Mouse (Mus musculus) thymus, adult 2 months (tissue): ENCODE results near the gene Zp1. TPM values are rescaled to one million over a fixed set of nuclear protein-coding genes. Genes with fewer than 3 reads are reported as not detected.

Experiments
- DNase-seq: peaks from one replicate; pipeline ENCODE4 v3.0.0; 2021
- H3K27ac ChIP-seq: fragments of 200-500 bp; 2 replicates; pipeline ENCODE4 v1.5.1; 2012; ENCODE audit warnings: low read length, control low read depth; ENCODE audit not compliant: control insufficient read depth, insufficient read depth
- H3K27me3 ChIP-seq: fragments of 200-500 bp; 2 replicates; pipeline ENCODE4 v1.6.1; 2012; ENCODE audit warnings: mild to moderate bottlenecking, low read length, moderate library complexity, mixed read lengths; ENCODE audit not compliant: control insufficient read depth, insufficient read depth
- H3K36me3 ChIP-seq: fragments of 200-500 bp; 2 replicates; pipeline ENCODE4 v1.6.1; 2012; ENCODE audit warnings: mild to moderate bottlenecking, low read length, moderate library complexity; ENCODE audit not compliant: control insufficient read depth, insufficient read depth
- H3K4me1 ChIP-seq: fragments of 200-500 bp; replicated peaks from 2 replicates; pipeline ENCODE4 v1.6.1; 2012; ENCODE audit warnings: low read length; ENCODE audit not compliant: control insufficient read depth, insufficient read depth
- H3K4me3 ChIP-seq: fragments of 200-500 bp; 2 replicates; pipeline ENCODE4 v1.5.1; 2012; ENCODE audit warnings: mild to moderate bottlenecking, low read length, control low read depth, moderate library complexity; ENCODE audit not compliant: control insufficient read depth, insufficient read depth
- CTCF ChIP-seq: fragments of 200-500 bp; IDR thresholded peaks from 2 replicates; pipeline ENCODE4 v1.5.1; 2012; ENCODE audit warnings: mild to moderate bottlenecking, control low read depth, low read length, moderate library complexity, borderline replicate concordance; ENCODE audit not compliant: control insufficient read depth, poor library complexity, insufficient read depth; ENCODE audit errors: extremely low read depth
- POLR2A ChIP-seq: fragments of 200-500 bp; IDR thresholded peaks from 2 replicates; pipeline ENCODE4 v1.6.1; 2012; ENCODE audit warnings: mild to moderate bottlenecking, low read length, control low read depth, moderate library complexity; ENCODE audit not compliant: control insufficient read depth, poor library complexity, insufficient read depth; ENCODE audit errors: extremely low read depth
- WGBS: fragments of 180-500 bp; shearing (Covaris S2); methylation state at CpG from one replicate; pipeline ENCODE4 v1.1.7; 2018; 5-methylcytosine and 5-hydroxymethylcytosine counted together
- polyA plus RNA-seq: library from polyadenylated mRNA; depleted of rRNA; stranded (reverse); fragments of >200 nt; gene quantifications from 2 replicates; pipeline ENCODE4 v1.2.3, GENCODE M21; 2012; rRNA removed

The Zp1 gene
- 0.23 and 0.33 TPM in 2 replicates for polyA plus RNA-seq

- no peak within 1 kb of the TSS for H3K27ac ChIP-seq
- no peaks in the 10 kb centered on the region for H3K4me1 ChIP-seq
- 40% methylated on average over 2 of the region's 2 CpGs for WGBS
- H3K4me3 ChIP-seq: no peak within 1 kb of the TSS
- TF ChIP-seq CTCF: no peak
- TF ChIP-seq POLR2A: no peak
- peaks cover 5% of the 10 kb centered on the region; the same call in 1 of the 2 replicates for H3K27me3 ChIP-seq
- H3K36me3 ChIP-seq: no peaks in the 10 kb centered on the region
- DNase-seq: no peak
Measured at GRCm38 (mm10) chr19:10920532-10920931, at the start of gene Zp1. Zp1 (minus strand) TSS chr19:10920632.

- no peak overlapping the region for H3K27ac ChIP-seq
- no peaks in the 10 kb centered on the region for H3K4me1 ChIP-seq
- no peaks in the 10 kb centered on the region for H3K36me3 ChIP-seq
- TF ChIP-seq POLR2A (no peak), CTCF (no peak)
- WGBS: 91% methylated on average over 7 of the region's 7 CpGs
- H3K27me3 ChIP-seq: no peaks in the 10 kb centered on the region
- H3K4me3 ChIP-seq: no peak overlapping the region
- DNase-seq: no peak
Measured at GRCm38 (mm10) chr19:10968578-10968977, 48.1 kb upstream of the Zp1 start.

GRCm38 (mm10) chr19:10965721-10966120 lies 45.3 kb upstream of the Zp1 start:
- no peak overlapping the region for H3K27ac ChIP-seq
- H3K36me3 ChIP-seq: no peaks in the 10 kb centered on the region
- TF ChIP-seq POLR2A (no peak), CTCF (no peak)
- WGBS: 95% methylated on average over 7 of the region's 7 CpGs
- no peaks in the 10 kb centered on the region for H3K27me3 ChIP-seq
- DNase-seq: no peak
- H3K4me3 ChIP-seq: no peak overlapping the region
- H3K4me1 ChIP-seq: no peaks in the 10 kb centered on the region

GRCm38 (mm10) chr19:10959978-10960346 lies 39.5 kb upstream of the Zp1 start:
- no peak overlapping the region for H3K4me3 ChIP-seq
- H3K4me1 ChIP-seq: no peaks in the 10 kb centered on the region
- H3K36me3 ChIP-seq: no peaks in the 10 kb centered on the region
- H3K27me3 ChIP-seq: no peaks in the 10 kb centered on the region
- H3K27ac ChIP-seq: no peak overlapping the region
- 62% methylated on average over 12 of the region's 12 CpGs for WGBS
- DNase-seq: no peak
- TF ChIP-seq CTCF (no peak), POLR2A (no peak)

- TF ChIP-seq CTCF (no peak), POLR2A (no peak)
Measured at GRCm38 (mm10) chr19:10959085-10959977, 38.9 kb upstream of the Zp1 start.

GRCm38 (mm10) chr19:10952021-10952939 lies 31.8 kb upstream of the Zp1 start:
- no peak overlapping the region for H3K27ac ChIP-seq
- 85% methylated on average over 11 of the region's 11 CpGs for WGBS
- H3K4me3 ChIP-seq: no peak overlapping the region
- H3K36me3 ChIP-seq: no peaks in the 10 kb centered on the region
- DNase-seq: no peak
- no peaks in the 10 kb centered on the region; the same call in 1 of the 2 replicates for H3K27me3 ChIP-seq
- TF ChIP-seq POLR2A: no peak
- no peak for TF ChIP-seq CTCF
- peaks cover 11% of the 10 kb centered on the region for H3K4me1 ChIP-seq

More at GRCm38 (mm10) chr19:10959085-10959977, 38.9 kb upstream of the Zp1 start:
- H3K36me3 ChIP-seq: no peaks in the 10 kb centered on the region
- peak; percentile 49 for DNase-seq
- WGBS: 37% methylated on average over 11 of the region's 11 CpGs
- H3K4me1 ChIP-seq: no peaks in the 10 kb centered on the region
- H3K4me3 ChIP-seq: no peak overlapping the region
- H3K27ac ChIP-seq: no peak overlapping the region
- no peaks in the 10 kb centered on the region for H3K27me3 ChIP-seq
